Mouse (Mus musculus) kidney, adult 2 months (tissue): ENCODE results near the gene Eef2k.
A peak's percentile ranks its signal among the peaks of the same experiment; 100 is the strongest.

Experiments used
- CTCF ChIP-seq: fragments of 200-500 bp; conservative IDR thresholded peaks from 2 replicates; pipeline ENCODE4 v1.5.1; 2011; ENCODE audit warnings: low read depth, mild to moderate bottlenecking, control low read depth, low read length, moderate library complexity, mixed read lengths; ENCODE audit not compliant: insufficient read depth, insufficient read length
- POLR2A ChIP-seq: fragments of 200-500 bp; IDR thresholded peaks from one replicate; pipeline ENCODE4 v1.6.1; 2011; ENCODE audit warnings: low read depth, low read length, control low read depth

- TF ChIP-seq CTCF = peak; percentile 52; the same call in 1 of the 2 replicates
- no peak for TF ChIP-seq POLR2A
Observed at GRCm38 (mm10) chr7:120842345-120843036, at the start of gene Eef2k.
